Mouse (Mus musculus) C2C12 (cell line): ENCODE results near the gene Tmem240. TPM values are rescaled to one million over a fixed set of nuclear protein-coding genes. Genes with fewer than 3 reads are reported as not detected.

Source experiments
- H3K27me3 ChIP-seq: one replicate; pipeline ENCODE4 v1.6.1; 2011; ENCODE audit not compliant: control insufficient read depth, insufficient read depth, insufficient read length
- H3K36me3 ChIP-seq: one replicate; pipeline ENCODE4 v1.6.1; 2011; ENCODE audit not compliant: control insufficient read depth, insufficient read depth
- H3K4me3 ChIP-seq: one replicate; pipeline ENCODE4 v1.5.1; 2011; ENCODE audit warnings: mild to moderate bottlenecking, control low read depth; ENCODE audit not compliant: poor library complexity, insufficient read depth, severe bottlenecking
- H3K79me2 ChIP-seq: one replicate; pipeline ENCODE4 v1.6.1; 2011; ENCODE audit not compliant: control insufficient read depth, insufficient read depth
- H3K79me3 ChIP-seq: one replicate; pipeline ENCODE4 v1.6.1; 2011; ENCODE audit warnings: low read depth, control low read depth
- H3ac ChIP-seq: one replicate; pipeline ENCODE3; 2011; ENCODE audit warnings: low read depth; ENCODE audit not compliant: control insufficient read depth, insufficient read length
- CEBPB ChIP-seq: IDR thresholded peaks from one replicate; pipeline ENCODE4 v1.6.1; 2011; ENCODE audit warnings: low read depth, mild to moderate bottlenecking, control low read depth, moderate library complexity
- CTCF ChIP-seq: IDR thresholded peaks from one replicate; pipeline ENCODE4 v1.5.1; 2011; ENCODE audit not compliant: control insufficient read depth, insufficient read depth, insufficient read length
- FOSL1 ChIP-seq: IDR thresholded peaks from one replicate; pipeline ENCODE4 v1.8.0; 2011; ENCODE audit warnings: mild to moderate bottlenecking, low read length; ENCODE audit not compliant: poor library complexity, insufficient read depth, severe bottlenecking
- MAX ChIP-seq: IDR thresholded peaks from one replicate; pipeline ENCODE4 v1.6.1; 2011; ENCODE audit warnings: mild to moderate bottlenecking, control low read depth
- MYOD1 ChIP-seq: IDR thresholded peaks from one replicate; pipeline ENCODE4 v1.6.1; 2011; ENCODE audit warnings: low read depth; ENCODE audit not compliant: control insufficient read depth, insufficient read length
- MYOG ChIP-seq: IDR thresholded peaks from one replicate; pipeline ENCODE4 v1.6.1; 2011; ENCODE audit not compliant: control insufficient read depth, insufficient read length; ENCODE audit errors: extremely low read depth
- USF1 ChIP-seq: IDR thresholded peaks from one replicate; pipeline ENCODE4 v1.6.1; 2011; ENCODE audit warnings: low read depth, mild to moderate bottlenecking, control low read depth, moderate library complexity
- polyA plus RNA-seq: library from polyadenylated mRNA; unstranded; fragments of >200 nt; fragmentation: generic; extraction: Trizol; gene quantifications from one replicate; pipeline ENCODE4 v1.2.1, GENCODE M21; 2012; ENCODE audit warnings: missing spikeins

Tmem240 gene
- polyA plus RNA-seq, 1 experiment: 0.39 TPM

- Histone ChIP-seq H3K27me3 (no peaks in the 10 kb centered on the region), H3K36me3 (no peaks in the 10 kb centered on the region), H3K4me3 (peak overlapping the region; percentile 37), H3K79me3 (no peaks in the 10 kb centered on the region), H3K79me2 (no peaks in the 10 kb centered on the region), H3ac (peak overlapping the region; percentile 73)
- TF ChIP-seq CTCF (no peak), MAX (peak; percentile 85)
These were observed 39.9 kb upstream of the Tmem240 start for GRCm38 (mm10) chr4:155694482-155695401.

- no peaks in the 10 kb centered on the region for H3K27me3 ChIP-seq
- no peaks in the 10 kb centered on the region for H3K79me3 ChIP-seq
- no peaks in the 10 kb centered on the region for H3K79me2 ChIP-seq
- TF ChIP-seq CEBPB: no peak
- no peak for TF ChIP-seq MYOD1
- no peak for TF ChIP-seq MYOG
- TF ChIP-seq MAX: no peak
- TF ChIP-seq USF1: no peak
- no peak for TF ChIP-seq CTCF
- TF ChIP-seq FOSL1: no peak
- H3ac ChIP-seq: no peak overlapping the region
- H3K36me3 ChIP-seq: no peaks in the 10 kb centered on the region
- no peak overlapping the region for H3K4me3 ChIP-seq
These were observed 39.0 kb upstream of the Tmem240 start for GRCm38 (mm10) chr4:155695531-155696062.

DNA sequence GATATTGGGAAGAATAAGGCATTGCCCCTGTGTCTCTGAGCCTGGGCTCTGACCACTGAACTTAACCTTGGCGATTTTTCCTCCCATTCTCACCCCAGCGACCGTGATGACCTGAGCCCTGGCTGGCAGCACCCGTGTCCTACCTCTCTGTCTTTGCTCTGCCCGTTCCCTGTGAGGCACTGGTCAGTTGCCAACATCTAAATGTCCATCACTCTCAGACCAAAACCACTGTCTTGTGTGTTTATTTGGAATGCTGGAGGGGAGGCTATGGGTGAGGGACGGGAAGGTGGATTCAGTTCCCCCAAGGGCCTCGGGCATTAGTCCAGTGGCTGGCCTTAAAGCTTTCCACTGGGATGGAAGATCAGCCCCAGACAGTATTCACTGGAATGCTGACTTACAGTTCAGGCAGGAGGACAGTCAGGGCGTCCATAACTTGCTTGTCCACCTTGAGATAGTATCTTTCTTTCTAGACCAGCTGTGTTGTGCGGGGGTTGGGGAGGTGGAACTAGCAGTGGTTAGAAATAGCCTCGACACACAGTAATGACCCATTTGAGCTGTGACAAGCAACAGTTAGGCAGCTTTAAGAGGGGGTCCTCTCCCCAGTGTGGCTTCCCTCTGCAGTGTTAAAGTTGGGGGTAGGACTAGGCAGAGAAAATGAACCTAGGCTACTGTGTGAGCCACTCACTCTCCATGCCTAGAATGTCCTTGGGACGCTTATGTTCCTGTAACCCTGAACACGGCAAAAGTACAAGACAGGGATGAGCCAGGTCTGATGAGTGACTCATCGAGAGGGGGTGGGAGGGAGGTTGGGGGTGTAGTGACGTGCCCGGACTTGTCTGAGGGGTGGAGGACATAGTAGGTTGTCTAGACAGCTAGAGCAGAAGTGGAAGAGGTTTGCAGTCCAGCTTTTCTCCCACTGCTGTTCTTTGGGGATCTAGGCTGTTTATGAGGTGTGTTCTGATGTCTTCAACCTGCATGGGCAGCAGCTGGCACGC lies 38.0 kb upstream of the Tmem240 start:
- Histone ChIP-seq H3K27me3 (no peaks in the 10 kb centered on the region), H3K79me3 (no peaks in the 10 kb centered on the region), H3K36me3 (no peaks in the 10 kb centered on the region), H3K79me2 (no peaks in the 10 kb centered on the region), H3K4me3 (peak overlapping the region; percentile 6), H3ac (no peak overlapping the region)
- TF ChIP-seq CTCF: no peak
- TF ChIP-seq CEBPB: no peak

- Histone ChIP-seq H3K36me3 (no peaks in the 10 kb centered on the region), H3K79me3 (peaks cover 4% of the 10 kb centered on the region), H3K4me3 (no peak overlapping the region), H3K79me2 (peaks cover 4% of the 10 kb centered on the region), H3K27me3 (no peaks in the 10 kb centered on the region), H3ac (no peak overlapping the region)
- TF ChIP-seq MYOD1: no peak
- TF ChIP-seq CEBPB: no peak
- no peak for TF ChIP-seq CTCF
- TF ChIP-seq MAX: no peak
- no peak for TF ChIP-seq USF1
- TF ChIP-seq MYOG: no peak
- no peak for TF ChIP-seq FOSL1
These were observed 34.2 kb upstream of the Tmem240 start for GRCm38 (mm10) chr4:155700425-155700824.

GRCm38 (mm10) chr4:155703425-155703929 lies 31.1 kb upstream of the Tmem240 start:
- no peaks in the 10 kb centered on the region for H3K36me3 ChIP-seq
- H3K79me2 ChIP-seq: peaks cover 35% of the 10 kb centered on the region
- peaks cover 34% of the 10 kb centered on the region for H3K79me3 ChIP-seq
- TF ChIP-seq MAX (no peak), MYOD1 (no peak)
- no peaks in the 10 kb centered on the region for H3K27me3 ChIP-seq
- no peak overlapping the region for H3K4me3 ChIP-seq
- no peak overlapping the region for H3ac ChIP-seq
